Mouse (Mus musculus) neural tube, embryonic 15.5 days (tissue): Measurements from ENCODE around the gene Ap2a1. TPM values are rescaled to one million over a fixed set of nuclear protein-coding genes. Genes with fewer than 3 reads are reported as not detected.

Source experiments
- ATAC-seq: fragments of 200-750 bp; cut with Nextera tagmentation; 2 replicates; pipeline ENCODE4 v1.8.0; 2017; ENCODE audit warnings: mild to moderate bottlenecking, moderate TSS enrichment, moderate library complexity; ENCODE audit not compliant: low FRiP score
- H3K27ac ChIP-seq: fragments of 300-500 bp; sonication (generic); replicated peaks from 2 replicates; pipeline ENCODE4 v1.5.1; 2015; ENCODE audit warnings: mild to moderate bottlenecking, inconsistent platforms
- H3K27me3 ChIP-seq: fragments of 300-500 bp; sonication (generic); replicated peaks from 2 replicates; pipeline ENCODE4 v1.6.1; 2015; ENCODE audit warnings: inconsistent platforms
- H3K36me3 ChIP-seq: fragments of 300-500 bp; sonication (generic); 2 replicates; pipeline ENCODE4 v1.6.1; 2015; ENCODE audit warnings: inconsistent platforms
- H3K4me1 ChIP-seq: fragments of 300-500 bp; sonication (generic); 2 replicates; pipeline ENCODE4 v1.6.1; 2015; ENCODE audit warnings: inconsistent platforms
- H3K4me2 ChIP-seq: fragments of 300-500 bp; sonication (generic); 2 replicates; pipeline ENCODE4 v1.6.1; 2015; ENCODE audit warnings: inconsistent platforms, mild to moderate bottlenecking, moderate library complexity
- H3K4me3 ChIP-seq: fragments of 300-500 bp; sonication (generic); replicated peaks from 2 replicates; pipeline ENCODE4 v1.5.1; 2015; ENCODE audit warnings: mild to moderate bottlenecking, inconsistent platforms
- H3K9ac ChIP-seq: fragments of 300-500 bp; sonication (generic); replicated peaks from 2 replicates; pipeline ENCODE4 v1.6.1; 2015; ENCODE audit warnings: mild to moderate bottlenecking, inconsistent platforms
- H3K9me3 ChIP-seq: fragments of 300-500 bp; sonication (generic); replicated peaks from 2 replicates; pipeline ENCODE4 v1.6.1; 2016; ENCODE audit warnings: inconsistent platforms
- WGBS: fragments of 180-500 bp; shearing (Covaris S2); methylation state at CpG from one replicate; pipeline ENCODE4 v1.1.7; 2015; ENCODE audit warnings: mixed read lengths; 5-methylcytosine and 5-hydroxymethylcytosine counted together
- polyA plus RNA-seq: library from polyadenylated mRNA; unstranded; fragments of >200 nt; fragmentation: Nextera tagmentation; extraction: Ambion mirVana; gene quantifications from 2 replicates; pipeline ENCODE4 v1.2.1, GENCODE M21; 2015

Ap2a1 gene
- polyA plus RNA-seq, 1 experiment from 2014 or later, result 126 TPM

GRCm38 (mm10) chr7:44962337-44962736 is 33.0 kb upstream of the Ap2a1 start:
- Histone ChIP-seq H3K36me3 (peaks cover 79% of the 10 kb centered on the region), H3K9me3 (no peaks in the 10 kb centered on the region), H3K4me1 (peaks cover 4% of the 10 kb centered on the region), H3K4me2 (no peak overlapping the region), H3K4me3 (no peak overlapping the region), H3K27me3 (no peaks in the 10 kb centered on the region), H3K9ac (no peak overlapping the region), H3K27ac (no peak overlapping the region)
- 87% methylated on average over 8 of the region's 8 CpGs for WGBS
- ATAC-seq, result no peak

GRCm38 (mm10) chr7:44960512-44960910 is 31.2 kb upstream of the Ap2a1 start:
- no peak for ATAC-seq
- WGBS, result 91% methylated on average over 13 of the region's 13 CpGs
- Histone ChIP-seq H3K36me3 (peaks cover 63% of the 10 kb centered on the region), H3K9me3 (no peaks in the 10 kb centered on the region), H3K27ac (no peak overlapping the region), H3K27me3 (no peaks in the 10 kb centered on the region), H3K9ac (no peak overlapping the region), H3K4me3 (no peak overlapping the region), H3K4me1 (peaks cover 4% of the 10 kb centered on the region), H3K4me2 (no peak overlapping the region)

- H3K9me3 ChIP-seq, result no peaks in the 10 kb centered on the region
- peaks cover 4% of the 10 kb centered on the region for H3K4me1 ChIP-seq
- no peak overlapping the region for H3K27ac ChIP-seq
- 89% methylated on average over 10 of the region's 10 CpGs for WGBS
- H3K36me3 ChIP-seq, result peaks cover 58% of the 10 kb centered on the region
- H3K4me2 ChIP-seq, result no peak overlapping the region
- no peak overlapping the region for H3K9ac ChIP-seq
- H3K4me3 ChIP-seq, result no peak overlapping the region
- no peak for ATAC-seq
- H3K27me3 ChIP-seq, result no peaks in the 10 kb centered on the region
These were observed 30.7 kb upstream of the Ap2a1 start for GRCm38 (mm10) chr7:44959874-44960511.

- Histone ChIP-seq H3K4me1 (peaks cover 4% of the 10 kb centered on the region), H3K36me3 (peaks cover 53% of the 10 kb centered on the region), H3K27ac (no peak overlapping the region), H3K4me2 (no peak overlapping the region), H3K9ac (no peak overlapping the region), H3K9me3 (no peaks in the 10 kb centered on the region), H3K4me3 (no peak overlapping the region), H3K27me3 (no peaks in the 10 kb centered on the region)
- ATAC-seq, result no peak
- WGBS, result 90% methylated on average over 8 of the region's 8 CpGs
These were observed 30.0 kb upstream of the Ap2a1 start for GRCm38 (mm10) chr7:44959281-44959680.

GRCm38 (mm10) chr7:44958208-44958607 is 28.9 kb upstream of the Ap2a1 start:
- H3K27me3 ChIP-seq, result no peaks in the 10 kb centered on the region
- H3K9me3 ChIP-seq, result no peaks in the 10 kb centered on the region
- peak overlapping the region; percentile 33; the same call in 1 of the 2 replicates for H3K27ac ChIP-seq
- no peak overlapping the region for H3K4me2 ChIP-seq
- 61% methylated on average over 7 of the region's 7 CpGs for WGBS
- no peak overlapping the region for H3K9ac ChIP-seq
- peaks cover 44% of the 10 kb centered on the region for H3K36me3 ChIP-seq
- H3K4me3 ChIP-seq, result no peak overlapping the region
- ATAC-seq, result no peak
- peaks cover 5% of the 10 kb centered on the region for H3K4me1 ChIP-seq

- Histone ChIP-seq H3K27ac (peak overlapping the region; percentile 33), H3K36me3 (peaks cover 35% of the 10 kb centered on the region), H3K4me1 (peaks cover 14% of the 10 kb centered on the region), H3K4me2 (no peak overlapping the region), H3K27me3 (no peaks in the 10 kb centered on the region), H3K9ac (no peak overlapping the region; the same call in 1 of the 2 replicates), H3K4me3 (no peak overlapping the region), H3K9me3 (no peaks in the 10 kb centered on the region)
- WGBS, result 67% methylated on average over 20 of the region's 20 CpGs
- no peak for ATAC-seq
These were observed 28.0 kb upstream of the Ap2a1 start for GRCm38 (mm10) chr7:44957183-44957835.

- ATAC-seq, result no peak
These were observed 27.0 kb upstream of the Ap2a1 start for GRCm38 (mm10) chr7:44956266-44956665.

GRCm38 (mm10) chr7:44955628-44956027 is 26.3 kb upstream of the Ap2a1 start:
- Histone ChIP-seq H3K9ac (no peak overlapping the region), H3K27ac (no peak overlapping the region), H3K36me3 (peaks cover 19% of the 10 kb centered on the region), H3K27me3 (peaks cover 15% of the 10 kb centered on the region), H3K4me1 (peaks cover 23% of the 10 kb centered on the region), H3K4me3 (no peak overlapping the region), H3K4me2 (no peak overlapping the region), H3K9me3 (no peaks in the 10 kb centered on the region)
- WGBS, result 51% methylated on average over 5 of the region's 5 CpGs
- ATAC-seq, result no peak

More at GRCm38 (mm10) chr7:44956266-44956665, 27.0 kb upstream of the Ap2a1 start:
- no peak overlapping the region for H3K4me3 ChIP-seq
- H3K36me3 ChIP-seq, result peaks cover 25% of the 10 kb centered on the region
- peaks cover 9% of the 10 kb centered on the region for H3K27me3 ChIP-seq
- 55% methylated on average over 6 of the region's 6 CpGs for WGBS
- no peaks in the 10 kb centered on the region for H3K9me3 ChIP-seq
- no peak overlapping the region for H3K4me2 ChIP-seq
- H3K27ac ChIP-seq, result 0 out of 2 replicates have a peak overlapping the region, but pooled peaks have one; percentile 9
- peaks cover 23% of the 10 kb centered on the region for H3K4me1 ChIP-seq
- no peak overlapping the region for H3K9ac ChIP-seq

GRCm38 (mm10) chr7:44954091-44954885 is 25.0 kb upstream of the Ap2a1 start:
- no peak overlapping the region for H3K4me3 ChIP-seq
- no peak overlapping the region for H3K27ac ChIP-seq
- H3K9ac ChIP-seq, result no peak overlapping the region
- 80% methylated on average over 12 of the region's 12 CpGs for WGBS
- no peak for ATAC-seq
- no peak overlapping the region for H3K4me2 ChIP-seq
- no peaks in the 10 kb centered on the region for H3K9me3 ChIP-seq
- peaks cover 23% of the 10 kb centered on the region for H3K4me1 ChIP-seq
- H3K36me3 ChIP-seq, result peaks cover 9% of the 10 kb centered on the region
- H3K27me3 ChIP-seq, result peaks cover 26% of the 10 kb centered on the region

GRCm38 (mm10) chr7:44953561-44953960 is 24.3 kb upstream of the Ap2a1 start:
- 54% methylated on average over 14 of the region's 14 CpGs for whole genome bisulfite sequencing
- peaks cover 26% of the 10 kb centered on the region for H3K27me3 ChIP-seq

GRCm38 (mm10) chr7:44952611-44953306 is 23.5 kb upstream of the Ap2a1 start:
- 5% methylated on average over 24 of the region's 24 CpGs for WGBS
- H3K27ac ChIP-seq, result peak overlapping the region; percentile 70

More at GRCm38 (mm10) chr7:44953561-44953960, 24.3 kb upstream of the Ap2a1 start:
- ATAC-seq, result no peak
- H3K4me1 ChIP-seq, result peaks cover 23% of the 10 kb centered on the region
- no peak overlapping the region for H3K4me2 ChIP-seq
- H3K9ac ChIP-seq, result no peak overlapping the region
- peaks cover 2% of the 10 kb centered on the region; the same call in 1 of the 2 replicates for H3K36me3 ChIP-seq
- H3K9me3 ChIP-seq, result no peaks in the 10 kb centered on the region
- H3K4me3 ChIP-seq, result no peak overlapping the region
- H3K27ac ChIP-seq, result no peak overlapping the region

More at GRCm38 (mm10) chr7:44952611-44953306, 23.5 kb upstream of the Ap2a1 start:
- Histone ChIP-seq H3K4me2 (peak overlapping the region; percentile 93), H3K9me3 (no peaks in the 10 kb centered on the region), H3K9ac (peak overlapping the region; percentile 59), H3K4me3 (peak overlapping the region; percentile 49), H3K27me3 (peaks cover 30% of the 10 kb centered on the region), H3K36me3 (no peaks in the 10 kb centered on the region), H3K4me1 (peaks cover 23% of the 10 kb centered on the region)
- peak; percentile 89 for ATAC-seq
